Mouse (Mus musculus): ENCODE measurements around the gene Pdzd2.
"Not testable (repeated sequence)": the region's sequence is repeated elsewhere in the genome, so short reads cannot be mapped to it uniquely, and the experiment has no call there.

Pdzd2 gene

GRCm38 (mm10) chr15:12374916-12375315 lies 364.8 kb downstream of the Pdzd2 start:
- no peak for DNase-seq (ENCODE audit: low spot score)

GRCm38 (mm10) chr15:12373918-12374317 lies 365.8 kb downstream of the Pdzd2 start:
- DNase-seq (ENCODE audit: low spot score), result no peak

DNA sequence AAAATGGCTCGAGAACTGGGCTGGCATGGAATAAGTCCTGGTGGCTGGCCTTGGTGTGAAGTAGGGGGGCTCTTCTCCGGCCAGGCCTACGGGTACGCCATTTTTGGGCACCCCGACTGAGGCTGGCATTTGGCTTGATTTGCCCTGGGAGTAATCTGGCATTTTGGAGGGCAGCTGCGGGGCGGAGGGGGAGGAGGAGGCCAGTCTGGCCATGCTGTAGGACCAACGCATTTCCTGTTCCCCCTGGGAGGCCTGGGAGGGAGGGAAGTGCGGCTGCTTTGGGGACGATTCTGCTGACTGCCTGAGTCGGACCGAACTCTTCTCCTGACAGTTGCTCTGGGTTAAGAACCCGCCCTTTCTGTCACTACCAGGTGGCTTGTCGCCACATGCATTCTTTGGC lies 366.2 kb downstream of the Pdzd2 start:
- no peak for DNase-seq (ENCODE audit: low spot score)

DNA sequence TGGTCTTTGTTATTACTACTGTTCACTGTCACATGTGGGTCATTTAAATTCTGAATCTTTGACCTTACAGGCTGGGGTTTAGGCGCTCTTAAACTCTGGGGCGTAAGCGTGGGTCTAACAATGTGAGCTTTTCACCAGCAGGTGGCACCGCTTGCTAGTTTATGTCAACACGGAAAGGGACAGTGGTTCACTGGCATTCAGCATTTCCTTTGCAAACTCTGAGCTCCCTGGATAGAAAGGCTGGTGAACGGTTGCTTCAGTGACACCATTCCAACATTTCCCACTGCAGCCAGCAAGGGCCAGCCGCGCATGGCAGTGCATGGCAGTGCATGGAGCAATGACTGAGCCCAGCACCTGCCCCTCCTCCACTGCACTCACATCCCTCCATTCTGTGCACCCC lies 368.5 kb downstream of the Pdzd2 start:
- DNase-seq (ENCODE audit: low spot score), result peak; percentile 67

- no peak for DNase-seq (ENCODE audit: low spot score)
Observed at GRCm38 (mm10) chr15:12370096-12370495, 369.6 kb downstream of the Pdzd2 start.

GRCm38 (mm10) chr15:12368850-12369249 lies 370.9 kb downstream of the Pdzd2 start:
- DNase-seq (ENCODE audit: low spot score), result no peak

GRCm38 (mm10) chr15:12368357-12368756 lies 371.4 kb downstream of the Pdzd2 start:
- no peak for DNase-seq (ENCODE audit: low spot score)

DNA sequence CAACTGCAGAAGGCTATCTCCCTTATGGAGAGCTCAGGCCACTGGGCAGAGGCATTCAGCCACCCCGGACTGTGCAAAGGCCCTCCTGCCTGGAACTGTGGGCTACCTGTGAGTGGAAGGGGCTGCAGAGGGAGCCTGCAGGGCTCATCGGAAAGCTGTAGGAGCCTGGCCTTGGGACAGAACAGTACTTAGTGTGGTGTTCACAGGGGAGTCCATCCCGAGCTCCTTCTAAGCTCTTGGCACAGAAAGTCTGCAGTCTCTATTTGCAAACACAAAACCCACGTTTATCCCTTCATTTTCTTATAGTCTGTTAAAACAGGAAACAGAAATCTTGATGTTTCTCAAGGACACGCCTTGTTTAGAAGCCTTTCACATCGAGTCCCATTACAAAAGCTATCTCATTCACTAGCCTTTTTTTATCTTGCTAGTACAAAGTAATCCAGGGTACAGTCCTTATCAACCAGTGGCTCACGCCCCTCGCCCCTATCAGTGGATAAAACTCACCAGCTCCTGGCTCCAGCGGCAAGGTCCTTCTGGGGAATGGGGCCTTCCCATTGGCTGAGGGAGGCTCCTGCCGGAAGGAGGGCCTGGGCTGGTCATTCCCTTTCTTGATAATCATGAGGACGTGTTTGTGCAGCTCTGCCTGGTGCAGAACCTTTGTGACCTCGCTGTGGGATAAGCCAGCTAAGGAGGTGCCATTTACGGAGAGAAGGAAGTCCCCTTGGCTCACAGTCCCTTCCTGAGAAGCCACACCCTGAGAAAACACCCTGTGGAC lies 372.2 kb downstream of the Pdzd2 start:
- DNase-seq (ENCODE audit: low spot score), result no peak

- not testable (repeated sequence) for DNase-seq (ENCODE audit: low spot score)
Observed at GRCm38 (mm10) chr15:12366580-12367305, 373.0 kb downstream of the Pdzd2 start.

- DNase-seq (ENCODE audit: low spot score), result peak; percentile 65
Observed at GRCm38 (mm10) chr15:12366072-12366469, 373.7 kb downstream of the Pdzd2 start.

DNA sequence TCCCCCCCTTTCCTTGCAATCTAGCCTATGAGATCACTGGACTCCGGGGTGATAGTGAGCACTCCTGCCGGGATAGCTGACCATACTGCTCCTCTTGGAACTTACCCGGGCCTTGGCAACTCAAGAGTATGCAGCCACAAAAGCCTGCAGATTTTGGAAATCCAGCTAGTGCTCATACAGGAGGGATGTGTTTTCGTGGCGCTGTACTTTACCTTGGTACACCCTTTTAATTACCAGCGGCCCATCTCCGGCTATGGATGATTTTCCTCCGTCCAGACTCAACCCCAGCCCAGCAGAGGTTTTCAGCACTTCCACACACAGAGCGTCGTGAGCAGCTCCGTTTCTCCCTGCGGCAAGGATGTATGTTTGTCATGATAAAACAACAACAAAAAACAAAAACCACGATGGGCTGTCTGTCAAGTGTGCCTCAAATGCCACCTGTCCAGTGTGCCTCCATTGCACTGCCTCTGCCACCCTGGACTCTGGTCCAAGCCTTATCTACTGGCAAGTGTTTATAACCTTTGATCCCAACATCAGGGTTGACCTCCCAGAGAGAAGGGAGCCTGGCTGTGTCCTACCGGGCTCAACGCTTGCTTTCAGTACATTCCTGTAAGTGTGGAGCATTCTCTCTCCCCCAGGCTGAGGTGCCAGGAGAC lies 374.2 kb downstream of the Pdzd2 start:
- no peak for DNase-seq (ENCODE audit: low spot score)

DNA sequence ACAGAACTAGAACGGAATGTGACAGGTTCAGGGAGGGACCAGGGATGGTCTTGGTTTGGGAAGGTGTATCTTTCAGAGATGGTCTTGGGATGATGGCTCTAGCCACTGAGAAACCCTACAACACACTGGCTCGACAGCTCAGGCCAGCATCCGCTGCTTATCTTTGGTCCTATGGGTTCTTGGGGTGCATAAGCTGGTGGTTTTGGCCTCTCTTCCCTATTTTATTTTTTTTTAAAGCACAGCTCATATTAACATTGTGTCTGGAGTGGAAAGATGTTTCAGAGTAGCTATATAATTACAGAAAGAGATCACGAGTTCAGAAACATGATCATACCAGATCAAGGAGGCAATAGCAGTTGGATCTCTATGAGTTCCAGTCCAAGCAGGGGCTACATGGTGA lies 375.6 kb downstream of the Pdzd2 start:
- no peak for DNase-seq (ENCODE audit: low spot score)

GRCm38 (mm10) chr15:12362701-12363040 lies 377.1 kb downstream of the Pdzd2 start:
- no peak for DNase-seq (ENCODE audit: low spot score)

DNA sequence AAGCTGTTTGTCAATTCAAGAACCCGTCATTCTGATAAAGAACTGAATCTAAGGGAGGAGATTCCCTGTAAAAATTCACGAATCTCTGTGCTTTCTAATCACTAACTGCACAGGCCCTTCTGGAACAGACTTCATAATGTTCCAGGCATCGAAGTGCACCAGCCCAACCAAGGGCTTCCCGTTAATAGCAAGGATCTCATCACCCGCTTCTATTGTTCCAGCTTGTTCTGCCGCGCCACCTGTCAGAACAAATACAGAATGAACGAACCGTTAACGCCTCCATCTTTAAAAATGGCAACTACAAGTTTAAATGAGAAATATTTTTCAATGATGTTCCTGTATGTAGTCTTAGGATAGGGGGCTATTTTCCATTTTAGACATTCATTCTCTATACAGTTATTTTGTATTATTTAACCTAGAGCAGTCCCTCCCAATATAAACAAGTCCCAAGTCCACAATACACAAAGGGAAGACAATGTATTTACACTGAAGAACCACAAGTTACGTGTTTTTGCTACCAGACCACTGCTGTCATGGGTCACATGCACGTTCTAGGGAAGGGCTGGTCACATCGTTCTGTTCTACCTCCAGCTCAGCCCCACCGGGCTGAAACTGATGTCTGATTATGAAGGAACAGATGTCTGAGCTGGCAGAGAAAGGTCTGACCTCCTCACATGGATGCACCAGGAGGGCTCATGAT lies 377.6 kb downstream of the Pdzd2 start:
- DNase-seq (ENCODE audit: low spot score), result peak; percentile 22

DNA sequence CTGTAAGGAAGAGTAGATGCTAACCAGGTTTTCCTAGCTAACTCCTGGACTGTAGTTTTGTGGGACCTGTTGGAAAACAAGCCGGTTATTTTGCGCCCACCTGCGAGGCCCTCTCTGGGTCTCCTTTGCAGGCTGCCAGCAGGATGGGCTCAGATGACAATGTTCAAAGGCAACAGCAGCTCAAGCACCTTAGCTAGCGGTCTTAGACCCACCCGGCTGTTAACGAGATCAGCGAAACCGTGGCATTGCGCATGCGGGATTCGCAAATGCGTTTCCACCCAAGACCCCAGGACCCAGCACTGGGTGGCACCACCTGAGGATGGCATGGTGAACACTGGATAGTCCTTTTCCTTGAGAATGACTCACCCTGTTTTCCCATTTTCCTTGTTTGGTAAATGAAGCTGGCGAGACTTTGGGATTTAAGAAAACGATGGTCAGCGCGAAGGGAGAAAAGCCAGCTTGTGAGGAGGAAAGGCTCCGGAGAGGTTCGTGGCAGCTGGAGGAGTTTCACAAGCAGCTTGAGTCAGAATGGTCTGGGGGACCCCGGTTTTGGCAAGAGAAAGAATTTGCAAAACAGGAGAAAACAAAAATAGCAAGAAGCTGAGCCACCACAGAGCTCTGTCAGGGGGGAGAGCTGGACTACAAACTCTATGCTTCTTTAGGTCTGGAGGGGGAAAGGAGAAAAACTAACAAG lies 379.1 kb downstream of the Pdzd2 start:
- no peak for DNase-seq (ENCODE audit: low spot score)

DNA sequence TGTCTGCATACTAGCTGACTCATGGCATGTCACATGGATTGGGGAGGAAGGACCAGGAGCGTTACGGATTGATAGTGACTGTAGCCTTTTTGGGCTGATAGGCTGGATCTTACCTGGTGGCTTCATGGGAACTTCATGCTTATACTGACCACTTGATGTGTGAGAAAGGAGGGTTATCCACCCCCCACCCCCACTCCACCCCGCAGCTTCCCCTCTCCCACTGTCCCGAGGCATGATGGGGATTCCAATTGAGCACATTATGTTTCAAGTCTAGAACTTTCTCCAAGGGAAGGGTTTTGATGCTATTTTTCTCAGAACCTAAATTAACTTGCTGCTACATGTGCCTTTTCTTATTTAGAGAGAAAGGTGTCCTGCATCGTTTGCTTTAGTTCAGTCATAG lies 381.3 kb downstream of the Pdzd2 start:
- no peak for DNase-seq (ENCODE audit: low spot score)

GRCm38 (mm10) chr15:12357459-12357858 lies 382.3 kb downstream of the Pdzd2 start:
- DNase-seq (ENCODE audit: low spot score), result no peak

DNA sequence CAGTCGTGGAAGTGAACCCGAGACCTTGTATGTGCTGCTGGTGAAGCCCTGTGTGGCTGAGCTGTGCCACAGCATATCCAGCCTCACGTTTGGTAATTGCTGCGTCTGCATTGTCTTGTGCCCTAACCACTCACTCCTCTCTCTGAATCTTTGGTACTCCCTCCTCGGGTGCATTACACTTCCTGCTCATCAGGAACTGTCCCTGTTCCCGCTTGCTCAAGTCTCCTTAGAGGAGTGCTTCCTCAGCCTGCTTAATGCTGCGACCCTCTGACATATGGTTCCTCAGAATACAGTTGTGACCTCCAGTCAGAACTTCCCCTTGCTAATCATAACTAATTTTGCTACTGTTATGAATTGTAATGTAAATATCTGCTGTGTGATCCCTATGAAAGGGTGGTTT lies 383.8 kb downstream of the Pdzd2 start:
- no peak for DNase-seq (ENCODE audit: low spot score)

GRCm38 (mm10) chr15:12355261-12355660 lies 384.5 kb downstream of the Pdzd2 start:
- no peak for DNase-seq (ENCODE audit: low spot score)

- no peak for DNase-seq (ENCODE audit: low spot score)
Observed at GRCm38 (mm10) chr15:12354281-12354810, 385.4 kb downstream of the Pdzd2 start.

DNA sequence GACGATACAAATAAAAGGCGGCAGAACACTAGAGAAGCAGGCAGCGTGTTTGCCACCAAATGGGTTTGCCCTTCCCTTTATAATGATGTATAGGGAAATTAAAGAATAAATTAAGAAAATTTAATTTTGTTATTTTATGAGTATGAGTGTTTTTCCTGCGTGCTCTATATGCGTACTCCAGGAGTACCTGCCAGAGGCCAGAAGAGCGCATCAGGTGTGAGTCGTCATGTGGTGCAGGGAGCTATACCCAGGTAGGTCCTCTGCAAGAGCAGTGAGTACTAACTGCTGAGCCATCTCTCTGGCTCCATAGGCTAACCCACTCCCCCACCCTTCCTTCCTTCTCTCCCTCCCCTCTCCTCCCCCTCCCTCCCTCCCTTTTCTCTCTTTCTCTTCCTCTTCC lies 388.3 kb downstream of the Pdzd2 start:
- DNase-seq (ENCODE audit: low spot score), result no peak

GRCm38 (mm10) chr15:12349840-12350239 lies 389.9 kb downstream of the Pdzd2 start:
- no peak for DNase-seq (ENCODE audit: low spot score)

All from layer of hippocampus, adult 9-10 months (tissue).